Mouse (Mus musculus) fat pad, adult 2 months (tissue): ENCODE results near the gene Bcl7c.
"Not testable (repeated sequence)": the region's sequence is repeated elsewhere in the genome, so short reads cannot be mapped to it uniquely, and the experiment has no call there.

Experiments used
- DNase-seq: peaks from one replicate; pipeline ENCODE4 v3.0.0-alpha.2; 2011; ENCODE audit warnings: low read depth, low spot score; ENCODE audit errors: extremely low read depth

The Bcl7c gene

GRCm38 (mm10) chr7:127716992-127717391, 8.3 kb upstream of the Bcl7c start:
- no peak for DNase-seq

- DNase-seq, result no peak
Measured at GRCm38 (mm10) chr7:127714816-127715215, 6.1 kb upstream of the Bcl7c start.

GRCm38 (mm10) chr7:127712461-127713385, 4.0 kb upstream of the Bcl7c start, which contains the start of gene Ctf1:
TSS of gene Ctf1 (plus strand) at chr7:127712736.
- DNase-seq, result peak; percentile 76

GRCm38 (mm10) chr7:127711456-127711855, 2.7 kb upstream of the Bcl7c start:
- no peak for DNase-seq

DNA sequence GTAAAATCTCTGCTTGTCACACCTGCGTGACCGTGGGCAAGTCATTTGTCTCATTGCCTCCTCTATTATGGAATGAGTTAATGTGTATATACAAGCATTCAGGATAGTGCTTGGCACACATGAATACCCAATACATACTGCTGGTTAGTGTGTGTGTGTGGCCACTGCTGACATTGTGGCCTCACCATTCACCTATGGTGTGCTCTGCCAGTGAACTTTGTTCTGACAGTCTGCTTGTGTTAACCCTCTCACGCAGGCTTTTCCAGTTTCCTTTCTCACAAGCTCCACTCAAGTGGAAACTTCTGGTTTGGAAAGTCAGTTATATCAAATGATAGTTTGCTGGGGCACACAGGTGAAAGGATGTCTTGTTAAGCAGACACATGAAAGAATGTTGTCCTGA, 2.3 kb upstream of the Bcl7c start:
- no peak for DNase-seq

GRCm38 (mm10) chr7:127709261-127709979, 687 bp upstream of the Bcl7c start:
- DNase-seq, result no peak

GRCm38 (mm10) chr7:127707957-127708206, 851 bp downstream of the Bcl7c start:
- DNase-seq, result no peak

GRCm38 (mm10) chr7:127707045-127707956, 1.4 kb downstream of the Bcl7c start:
- no peak for DNase-seq

DNA sequence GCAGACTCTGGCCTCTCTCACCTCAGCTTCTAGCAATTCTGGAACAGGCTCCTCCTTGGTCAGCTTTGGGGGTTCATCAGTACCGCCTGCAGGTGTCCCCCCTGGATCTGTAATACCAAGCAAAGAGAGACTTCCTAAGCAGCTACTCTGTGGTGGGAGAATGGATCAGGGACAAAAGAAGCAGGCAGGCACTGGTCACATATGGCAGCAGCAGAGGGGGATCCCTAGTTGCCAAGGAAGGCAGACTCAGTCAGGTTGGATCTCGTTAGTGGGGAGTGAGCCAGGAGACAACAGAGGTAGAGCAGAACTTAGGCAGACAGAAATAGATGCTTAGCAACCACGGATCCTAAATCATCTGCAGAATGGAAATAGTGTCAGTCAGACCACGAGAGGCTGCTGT, 3.0 kb downstream of the Bcl7c start:
- no peak for DNase-seq

GRCm38 (mm10) chr7:127704598-127704997, 4.1 kb downstream of the Bcl7c start:
- DNase-seq, result no peak

GRCm38 (mm10) chr7:127703561-127704178, 5.1 kb downstream of the Bcl7c start:
- no peak for DNase-seq

DNA sequence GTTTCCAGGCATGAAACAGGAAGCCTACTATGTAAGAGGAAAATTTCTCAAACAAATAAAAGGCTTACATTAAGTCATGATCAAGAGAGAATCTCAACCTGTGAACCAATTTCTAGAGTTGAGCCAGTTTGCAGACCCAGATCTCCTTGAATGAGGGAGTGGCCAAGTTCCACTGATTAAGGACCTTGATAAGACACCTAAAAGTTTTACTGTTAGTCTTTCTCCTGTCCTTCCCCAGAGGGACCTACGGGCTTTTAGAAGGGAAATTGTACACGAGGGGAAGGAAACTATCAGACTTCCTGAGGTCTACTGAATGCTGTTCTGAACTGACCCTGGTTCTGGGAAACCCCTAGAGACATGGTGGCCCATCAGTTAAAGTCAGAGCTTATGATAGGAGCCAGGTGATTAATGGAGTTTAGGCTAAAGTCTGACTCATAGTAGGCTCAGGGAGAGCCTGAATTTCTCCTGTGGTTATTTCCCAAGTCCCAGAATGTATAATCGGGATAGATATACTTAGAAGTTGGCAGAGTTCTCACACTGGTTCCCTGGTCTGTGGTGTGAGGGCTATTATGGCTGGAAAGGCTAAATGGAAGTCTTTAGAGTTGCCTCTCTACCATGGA, 7.9 kb downstream of the Bcl7c start:
- DNase-seq, result no peak

GRCm38 (mm10) chr7:127698986-127699385, 9.7 kb downstream of the Bcl7c start:
- no peak for DNase-seq

DNA sequence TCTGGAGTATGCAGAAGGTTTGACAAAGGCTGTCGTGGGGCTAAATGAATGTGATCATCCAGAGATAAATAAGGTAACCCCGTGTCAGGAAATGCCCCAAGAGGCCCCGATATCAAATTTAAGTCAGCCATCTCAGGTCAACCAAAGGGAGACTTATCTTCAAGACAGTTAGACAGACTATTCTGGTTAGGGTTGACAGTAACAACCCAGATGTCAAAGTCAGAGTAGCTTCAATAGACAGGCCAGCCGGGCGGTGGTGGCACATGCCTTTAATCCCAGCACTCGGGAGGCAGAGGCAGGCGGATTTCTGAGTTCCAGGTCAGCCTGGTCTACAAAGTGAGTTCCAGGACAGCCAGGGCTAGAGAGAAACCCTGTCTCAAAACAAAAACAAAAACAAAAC, 15.0 kb downstream of the Bcl7c start:
- DNase-seq, result not testable (repeated sequence)

DNA sequence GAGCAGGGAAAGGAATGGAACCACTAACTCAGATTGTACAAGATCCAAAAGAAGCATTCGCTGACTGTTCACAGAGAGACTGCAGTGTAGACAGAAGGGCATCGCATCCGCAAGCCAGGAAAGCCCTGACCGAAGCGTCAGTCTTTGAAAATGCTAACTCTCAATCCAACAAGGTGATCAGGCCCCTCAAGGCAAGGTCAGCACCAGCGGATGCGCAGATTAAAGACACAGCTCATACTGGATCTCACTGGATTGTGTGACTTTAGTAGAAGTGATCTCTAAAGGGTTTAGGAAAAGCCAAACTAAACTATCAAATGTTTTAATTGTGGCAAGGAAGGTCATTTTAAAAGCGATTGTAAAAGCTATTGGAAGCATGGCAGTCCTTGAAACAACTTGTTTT, 15.4 kb downstream of the Bcl7c start:
- DNase-seq, result no peak

GRCm38 (mm10) chr7:127691221-127691989, 17.3 kb downstream of the Bcl7c start:
- DNase-seq, result no peak

DNA sequence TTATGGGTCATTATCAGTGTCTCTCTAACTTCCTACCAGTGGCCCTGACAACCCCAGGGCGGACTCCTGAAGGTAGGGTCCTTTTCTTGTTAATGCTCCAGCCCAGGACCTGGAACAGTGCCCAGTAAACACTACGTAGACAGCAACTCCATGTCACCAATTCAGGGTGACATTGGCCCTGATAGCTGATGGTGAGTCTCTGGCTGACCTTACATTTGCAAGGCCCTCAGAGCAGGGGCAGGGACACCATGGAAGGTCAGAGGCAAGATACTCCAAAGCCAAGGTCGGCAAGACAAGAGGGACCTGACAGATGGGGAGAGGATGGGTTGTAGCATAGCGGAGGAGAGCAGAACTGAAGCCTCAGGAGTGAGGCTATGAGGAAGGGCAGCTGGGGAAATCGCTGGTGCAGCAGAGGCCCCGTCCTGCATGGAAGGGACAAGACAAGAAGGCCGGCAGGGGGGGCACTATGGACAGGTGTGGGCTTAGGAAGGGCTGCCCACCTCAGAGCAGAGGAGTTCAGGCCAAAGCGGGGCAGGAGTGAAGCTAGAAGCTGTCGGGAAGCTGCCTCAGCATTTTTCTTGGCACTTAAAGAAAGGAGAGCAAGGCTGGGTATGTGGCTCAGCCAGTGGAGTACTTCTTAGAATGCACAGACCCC, 19.0 kb downstream of the Bcl7c start:
- no peak for DNase-seq

DNA sequence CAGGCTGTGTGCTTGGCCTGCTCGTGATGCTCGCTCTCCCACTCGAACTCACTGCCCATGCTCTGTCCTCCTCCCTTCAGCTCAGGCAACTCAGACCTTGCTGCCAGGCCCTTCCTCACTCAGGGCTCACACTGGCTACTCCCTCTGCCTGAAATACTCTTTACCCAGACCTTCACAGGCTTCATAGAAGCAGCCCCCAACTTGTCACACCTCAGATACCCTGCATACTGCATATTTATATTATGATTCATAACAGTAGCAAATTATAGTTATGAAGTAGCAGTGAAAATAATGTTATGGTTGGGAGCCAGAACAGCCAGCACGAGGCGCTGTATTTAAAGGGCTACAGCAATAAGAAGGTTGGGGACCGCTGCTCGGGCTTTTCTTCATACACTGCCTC, 19.8 kb downstream of the Bcl7c start:
- no peak for DNase-seq

DNA sequence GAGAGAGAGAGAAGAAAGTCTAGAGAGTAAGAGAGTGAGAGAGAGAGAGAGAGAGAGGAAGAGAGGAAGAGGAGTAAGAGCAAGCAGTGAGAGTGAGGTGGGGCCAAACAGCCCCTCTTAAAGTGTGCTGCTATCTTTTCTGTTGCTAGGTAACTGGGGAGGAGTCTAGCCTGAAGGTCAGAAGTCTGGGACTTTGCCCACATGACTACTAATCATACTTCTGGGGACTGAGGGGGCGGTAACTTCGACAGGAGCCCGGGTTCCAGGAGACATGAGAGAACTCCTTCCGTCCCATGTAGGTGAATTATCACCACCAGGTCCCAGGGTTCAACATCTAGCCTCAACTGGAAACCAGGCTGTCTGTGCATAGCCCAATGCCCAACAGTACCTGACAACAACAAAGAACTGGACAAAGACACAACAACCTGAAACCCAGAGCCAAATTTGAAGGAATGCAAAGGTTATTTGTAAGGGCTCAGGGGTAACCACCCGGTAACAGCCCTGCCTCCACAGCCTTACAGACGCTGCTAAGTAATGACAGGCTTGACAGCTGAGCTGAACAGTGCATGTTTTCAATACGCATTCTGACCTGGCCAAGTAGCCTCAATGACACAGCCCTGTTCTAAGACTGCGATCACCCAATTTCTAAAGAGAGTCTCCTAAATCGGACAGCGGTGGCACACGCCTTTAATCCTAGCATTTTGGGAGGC, 21.8 kb downstream of the Bcl7c start:
- DNase-seq, result no peak
